Mouse (Mus musculus): ENCODE data around the gene Grhl3. TPM values are rescaled to one million over a fixed set of nuclear protein-coding genes. Genes with fewer than 3 reads are reported as not detected.

Grhl3 gene
- total RNA-seq, 4 experiments from 2014 or later, result 1.1 to 1.8 (median 1.5) TPM

GRCm38 (mm10) chr4:135494521-135495396 lies 78.7 kb downstream of the Grhl3 start, which contains the start of the genes Stpg1 and Nipal3:
Gene Stpg1, plus strand, starts transcription at chr4:135494790.
Gene Nipal3, minus strand, starts transcription at chr4:135495038.
- peak; percentile 76 to 88 for DNase-seq (ENCODE audit: low spot score in 2 of 2)

- DNase-seq (ENCODE audit: low spot score in 2 of 2), result peak; percentile 31 to 47
These were observed 79.5 kb downstream of the Grhl3 start for GRCm38 (mm10) chr4:135493691-135494520.

- no peak for DNase-seq (ENCODE audit: low spot score in 2 of 2)
These were observed 80.2 kb downstream of the Grhl3 start for GRCm38 (mm10) chr4:135493271-135493670.

Small RNAs within 50 kb of the gene (microRNA-seq; reads per million reads assigned to microRNA genes)
- 0 reads per million in 2 experiments for gene Gm25317

Other genes with a start within 250 kb of the Grhl3 start
- gene Srrm1, start 220.3 kb downstream of the Grhl3 start, total RNA-seq (2022), result 100 to 1,000 TPM; 137 to 151 (median 142) TPM
- 1 to 10 TPM in 3 of 4 experiments, under 1 TPM in 1; 0.82 to 1.9 (median 1.2) TPM for gene Ncmap, start 175.4 kb downstream of the Grhl3 start, total RNA-seq (2022)
- 10 to 100 TPM; 34.1 to 40.4 (median 36.2) TPM for gene Rcan3, start 139.8 kb downstream of the Grhl3 start, total RNA-seq (2022)
- 1 to 10 TPM in 3 of 4 experiments, under 1 TPM in 1; 0.83 to 1.3 (median 1.2) TPM for gene Stpg1, start 78.8 kb downstream of the Grhl3 start, total RNA-seq (2022)
- 100 to 1,000 TPM in 3 of 4 experiments, 10 to 100 TPM in 1; 96.7 to 124 (median 114) TPM for gene Nipal3, start 78.6 kb downstream of the Grhl3 start, total RNA-seq (2022)
- gene Ifnlr1, start 112.7 kb upstream of the Grhl3 start, total RNA-seq (2022), result under 1 TPM; 0.27 to 0.37 (median 0.32) TPM
- under 1 TPM in 1 of 4 experiments, not detected in 3; 0.14 TPM for gene Il22ra1, start 154.5 kb upstream of the Grhl3 start, total RNA-seq (2022)
- gene Myom3, start 186.1 kb upstream of the Grhl3 start, total RNA-seq (2022), result 1 to 10 TPM in 3 of 4 experiments, under 1 TPM in 1; 0.98 to 1.7 (median 1.1) TPM